Mouse (Mus musculus) layer of hippocampus, adult 8-10 months (tissue): ENCODE measurements around the gene Rwdd2b. TPM values are rescaled to one million over a fixed set of nuclear protein-coding genes. Genes with fewer than 3 reads are reported as not detected.

Experiments
- DNase-seq, 2 experiments: peaks; one replicate each; pipeline ENCODE4 v3.0.0; 2022; ENCODE audit warnings: low spot score in 2 of 2
- total RNA-seq, 4 experiments: library from RNA; stranded (reverse); gene quantifications; 2 replicates each; pipeline ENCODE4 v1.2.4; 2022

The Rwdd2b gene
- 10 to 100 TPM in 2 of 4 experiments, 1 to 10 TPM in 2; 8.7 to 11.8 (median 10.2) TPM for total RNA-seq

DNA sequence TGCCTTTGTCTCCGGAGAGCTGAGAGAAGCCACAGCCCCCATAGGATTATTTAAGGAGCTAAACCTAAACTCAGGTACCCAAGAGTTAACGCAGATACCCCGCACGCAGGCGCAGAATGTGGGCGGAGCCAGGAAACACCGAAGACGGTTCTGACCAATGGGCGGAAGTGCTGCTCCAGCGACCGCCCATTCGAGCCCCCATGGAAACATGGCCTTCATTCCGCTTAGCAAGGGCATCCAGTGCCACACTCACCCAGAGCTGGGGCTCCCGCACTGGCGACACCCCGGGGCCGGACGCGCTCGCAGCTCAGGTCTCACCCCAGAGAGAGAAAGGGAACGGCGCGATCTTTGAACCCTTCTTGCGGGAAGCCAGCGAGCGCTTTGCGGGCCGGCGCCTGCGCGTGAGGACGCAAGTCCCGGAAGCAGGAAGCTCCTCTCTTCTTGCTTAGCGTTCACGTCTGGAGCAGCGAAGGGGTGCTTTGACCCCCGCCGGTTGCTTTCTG is at the start of gene Rwdd2b:
Gene Rwdd2b (minus strand): TSS at position 390 of the 503 bp plus-strand sequence.
- DNase-seq, result peak; percentile 88 to 91

DNA sequence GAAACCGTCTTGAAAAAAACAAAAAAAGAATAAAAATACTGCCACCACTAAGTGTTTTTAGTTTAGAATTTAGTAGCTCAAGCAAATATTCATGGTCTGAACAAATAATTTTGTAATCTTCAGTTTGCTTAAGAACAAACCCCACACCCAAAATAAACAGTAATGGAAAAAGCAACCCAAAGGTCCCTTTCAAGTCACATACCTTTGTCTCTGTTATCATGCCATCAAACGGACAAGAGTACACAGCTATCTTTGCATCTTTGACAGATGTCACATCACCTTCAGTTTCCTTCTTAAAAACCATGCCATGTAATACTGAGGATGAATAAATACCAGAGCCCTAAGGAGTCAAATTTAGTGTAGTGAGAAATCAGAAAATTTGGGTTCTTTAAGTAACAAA is 48.2 kb upstream of the Rwdd2b start:
- no peak for DNase-seq

DNA sequence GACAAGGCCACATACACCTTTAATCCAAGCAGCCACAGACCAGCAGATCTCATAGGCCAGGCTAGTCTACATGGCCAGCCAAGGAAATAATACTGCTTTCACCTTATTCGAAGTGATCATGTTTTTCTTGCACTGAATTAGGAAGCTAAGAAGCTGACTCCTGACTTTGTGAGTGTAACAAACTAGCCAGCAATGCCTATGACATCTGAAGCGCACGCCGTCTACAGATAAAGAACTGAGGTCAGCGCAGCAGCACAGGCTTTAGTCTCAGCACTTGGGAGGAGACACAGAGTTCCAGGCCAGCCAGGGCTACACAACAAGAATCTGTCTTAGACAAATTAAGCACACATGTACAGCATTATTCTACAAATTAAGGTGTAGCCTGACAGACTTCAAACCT is 46.4 kb upstream of the Rwdd2b start:
- DNase-seq, result no peak

DNA sequence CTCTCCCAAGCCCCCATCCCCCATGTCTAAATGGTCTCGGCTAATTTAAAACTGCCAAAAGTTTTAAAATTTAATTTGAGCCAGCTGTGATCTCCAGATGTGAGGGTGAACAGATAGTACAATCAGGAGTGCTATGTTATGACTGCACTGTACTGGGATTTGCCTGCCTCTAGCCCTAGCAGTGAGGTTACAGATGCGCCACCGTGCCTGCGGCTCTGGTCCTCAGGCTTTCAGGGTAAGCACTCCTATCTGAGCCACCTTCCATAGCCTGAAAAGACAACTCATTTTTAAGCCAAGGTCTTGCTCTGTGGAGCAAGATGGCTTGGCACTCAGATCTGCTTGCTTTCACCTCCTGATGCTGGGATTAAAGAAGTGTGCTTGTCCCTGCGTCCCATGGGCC is 44.0 kb upstream of the Rwdd2b start:
- no peak for DNase-seq

DNA sequence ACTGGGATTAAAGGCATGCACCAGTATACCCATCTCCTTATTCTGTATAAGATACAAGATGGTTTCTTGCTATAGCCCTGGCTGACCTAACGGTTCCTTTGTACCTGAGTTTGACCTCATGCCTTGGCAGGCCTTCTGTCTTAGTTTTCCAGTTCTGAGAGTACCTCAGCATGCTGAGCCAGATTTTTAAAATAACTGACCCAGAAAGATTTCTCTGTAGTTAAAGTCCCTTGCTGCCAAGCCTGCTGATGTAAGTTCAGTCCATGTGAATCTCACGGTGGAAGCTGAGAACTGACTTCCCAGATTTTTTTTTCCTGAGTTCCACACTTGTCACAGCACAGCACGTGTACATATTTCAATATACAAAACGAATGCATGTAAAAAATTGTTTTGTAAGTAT is 30.2 kb upstream of the Rwdd2b start:
- no peak for DNase-seq

DNA sequence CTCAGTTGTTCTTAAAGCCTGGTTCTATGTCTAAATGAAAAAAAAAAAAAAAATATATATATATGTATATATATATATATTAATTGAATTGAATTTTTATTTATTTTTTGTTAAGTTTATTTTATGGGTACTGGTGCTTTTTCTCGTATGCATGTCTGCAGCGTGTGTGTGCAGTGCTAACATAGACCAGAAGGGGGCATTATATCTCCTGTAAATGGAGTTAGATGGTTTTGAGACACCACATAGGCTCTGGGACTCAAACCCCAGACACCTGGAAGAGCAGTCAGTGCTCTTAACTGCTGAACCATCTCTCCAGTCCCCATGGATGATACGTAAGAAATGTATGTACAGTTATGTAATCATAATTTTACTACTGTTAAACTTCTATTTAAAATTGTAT is 18.4 kb upstream of the Rwdd2b start:
- DNase-seq, result no peak

DNA sequence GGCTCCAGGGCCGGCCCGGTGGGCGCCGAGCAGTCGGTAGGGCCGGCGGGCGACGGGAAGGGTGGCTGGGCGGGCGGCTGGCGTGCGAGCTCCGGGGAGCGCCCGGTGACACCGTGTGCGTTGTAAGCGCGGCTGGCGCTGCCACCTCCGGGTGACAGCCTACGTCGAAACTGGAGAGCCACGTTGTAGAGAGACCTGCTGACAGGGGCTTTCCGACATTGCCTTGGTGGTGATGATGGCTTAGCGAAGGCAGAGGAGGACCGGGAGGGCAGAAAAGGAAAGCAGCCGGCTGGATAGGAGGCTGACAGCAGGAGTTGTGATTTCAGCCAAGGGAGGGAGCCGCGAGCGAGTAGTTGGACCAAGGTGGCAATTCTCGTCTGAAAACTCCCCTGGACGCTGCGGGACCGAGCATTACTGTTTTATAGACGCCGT is 14.8 kb upstream of the Rwdd2b start:
- DNase-seq, result no peak

DNA sequence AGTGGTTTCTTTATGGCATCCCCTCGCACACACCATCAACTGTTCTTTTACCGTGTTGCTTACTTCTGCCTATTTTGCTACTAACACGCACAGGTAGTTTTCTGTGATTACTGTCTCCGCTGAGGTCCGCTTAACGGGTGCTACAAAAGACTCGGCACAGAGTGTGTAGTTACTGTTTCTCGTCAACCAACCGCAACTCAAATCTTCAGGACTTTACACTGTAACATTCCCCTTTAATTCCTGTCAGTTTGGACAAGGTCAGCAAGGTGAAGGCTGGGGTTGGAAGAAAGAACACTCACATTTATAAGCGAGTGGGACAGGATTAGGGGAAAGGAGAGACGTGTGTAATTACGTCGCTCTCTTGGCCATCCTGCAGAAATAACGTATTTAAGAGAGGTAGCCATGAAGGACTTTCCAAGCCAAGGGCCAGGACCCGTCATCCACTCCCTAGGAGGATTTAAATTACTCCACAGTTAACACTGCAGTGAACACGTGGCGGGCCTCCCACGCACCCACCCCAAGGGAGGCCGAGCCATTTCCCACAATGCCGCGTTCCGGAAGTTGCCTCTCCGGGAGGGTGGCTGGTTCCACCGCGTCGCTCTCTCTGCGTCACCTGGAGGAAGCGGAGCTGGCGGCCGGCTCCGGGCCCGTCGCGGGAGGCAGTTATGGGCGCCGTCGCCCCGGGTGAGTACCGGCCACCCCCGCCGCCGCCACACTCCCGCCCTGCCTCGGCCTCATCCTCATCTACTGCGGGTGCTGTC is 14.2 kb upstream of the Rwdd2b start, which contains the start of gene Usp16:
Gene Usp16 (plus strand): TSS at position 285 of the 761 bp plus-strand sequence.
- peak; percentile 88 to 89 for DNase-seq

DNA sequence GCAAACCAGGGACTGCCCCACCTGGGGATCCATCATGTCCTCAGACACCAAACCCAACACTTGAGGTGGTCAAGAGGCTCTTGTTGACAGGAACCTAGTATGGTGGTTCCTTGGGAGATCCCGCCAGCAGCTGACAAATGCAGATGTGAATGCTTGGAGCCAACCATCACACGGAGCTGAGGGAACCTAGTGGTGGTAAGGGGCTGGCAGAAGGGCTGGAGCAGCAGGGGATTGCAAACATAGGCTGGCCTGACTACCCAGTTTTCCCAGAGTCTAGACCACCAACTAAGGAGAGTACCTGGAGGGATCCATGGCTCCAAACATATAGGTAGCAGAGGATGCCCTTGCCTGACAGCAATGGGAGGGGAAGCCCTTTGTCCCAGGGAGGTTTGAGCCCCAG is 12.9 kb upstream of the Rwdd2b start:
- no peak for DNase-seq

DNA sequence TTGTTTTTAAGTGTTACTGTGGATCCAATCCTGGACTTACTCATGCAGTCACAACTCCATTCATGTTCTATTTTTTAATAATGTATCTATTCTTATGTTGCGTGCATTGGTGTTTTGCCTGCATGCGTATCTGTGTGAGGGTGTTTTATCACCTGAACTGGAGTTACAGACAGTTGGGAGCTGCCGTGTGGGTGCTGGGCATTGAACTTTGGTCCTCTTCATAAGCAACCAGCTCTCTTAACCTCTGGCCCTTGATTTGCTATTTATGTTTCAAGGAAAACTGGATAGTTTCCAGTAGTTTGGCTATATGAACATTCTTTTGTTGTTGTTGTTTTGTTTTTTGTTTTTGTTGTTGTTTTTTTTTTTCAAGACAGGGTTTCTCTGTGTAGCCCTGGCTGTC is 5.2 kb upstream of the Rwdd2b start:
- DNase-seq, result no peak

DNA sequence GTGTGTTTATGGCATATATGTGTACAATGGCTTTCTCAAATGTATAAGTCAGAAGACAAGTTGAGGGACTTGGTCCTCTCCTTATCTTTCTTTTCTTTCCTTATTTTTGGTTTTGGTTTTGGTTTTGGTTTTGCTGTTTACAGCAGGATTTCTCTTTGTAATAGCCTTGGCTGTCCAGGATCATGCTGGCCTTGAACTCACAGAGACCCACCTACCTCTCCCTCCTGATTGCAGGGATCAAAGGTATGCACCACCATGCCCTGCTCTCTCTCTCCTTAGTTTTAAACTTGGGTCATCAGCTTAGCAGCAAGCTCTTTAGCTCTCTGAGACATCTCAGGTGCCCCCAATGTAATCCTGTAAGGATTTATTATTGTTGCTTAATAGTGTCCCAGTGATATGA is 4.7 kb upstream of the Rwdd2b start:
- no peak for DNase-seq

DNA sequence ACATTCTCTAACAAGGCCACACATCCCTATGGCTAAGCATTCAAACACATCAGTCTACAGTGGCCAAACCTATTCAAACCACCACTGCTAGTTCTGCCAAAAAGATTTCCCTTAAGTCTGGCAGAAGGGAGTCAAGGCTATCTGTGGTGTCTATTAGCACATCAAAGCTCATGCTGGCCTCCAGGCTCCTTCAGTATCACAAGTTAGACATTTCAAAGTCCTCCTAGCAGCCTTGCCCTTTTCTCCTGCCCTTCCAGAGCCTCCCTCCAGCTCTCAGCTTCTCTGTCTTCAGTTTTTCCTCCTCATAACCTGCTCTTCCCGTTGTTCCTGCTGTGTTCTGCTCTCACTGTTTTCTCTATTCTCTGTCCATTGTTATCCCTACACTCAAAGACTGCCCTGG is 3.7 kb upstream of the Rwdd2b start:
- no peak for DNase-seq

DNA sequence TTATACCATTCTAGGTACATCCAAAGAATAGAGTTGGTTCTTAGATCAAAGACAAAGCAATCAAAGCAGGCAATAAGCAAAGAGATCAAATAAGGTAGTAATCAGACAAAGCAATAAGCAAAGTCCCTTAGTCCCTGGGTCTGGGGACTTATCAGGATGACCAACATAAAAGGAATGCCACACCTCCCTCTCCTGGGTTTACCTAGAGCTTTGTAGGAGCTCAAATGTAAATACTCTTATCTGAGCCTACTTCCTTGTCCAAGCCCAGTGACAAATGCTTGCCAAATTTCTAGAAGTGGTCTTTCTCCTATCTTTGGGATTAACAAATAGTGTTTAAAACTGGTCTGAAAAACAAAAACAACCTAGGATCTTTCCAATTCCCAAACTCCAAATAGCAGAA is 2.9 kb upstream of the Rwdd2b start:
- DNase-seq, result no peak

DNA sequence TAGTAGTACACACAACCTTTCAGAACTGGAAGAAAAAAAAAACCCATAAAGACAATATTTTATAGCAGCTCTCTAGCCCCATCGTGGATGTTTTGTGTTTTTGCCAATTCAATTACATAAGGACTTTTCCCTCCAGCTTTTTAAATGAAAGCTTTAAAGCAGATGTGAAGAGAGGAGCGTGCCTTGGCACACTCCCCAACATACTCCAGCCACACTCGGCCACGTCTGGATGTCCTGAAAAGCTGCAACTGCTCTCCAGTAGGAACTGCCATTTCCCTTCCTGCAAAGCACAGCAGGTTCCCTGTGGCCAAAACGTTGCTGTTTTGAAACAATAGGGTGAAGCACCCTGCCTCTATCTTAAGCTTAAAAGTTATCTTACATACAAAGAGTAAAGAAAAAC is 1.9 kb upstream of the Rwdd2b start:
- DNase-seq, result no peak

DNA sequence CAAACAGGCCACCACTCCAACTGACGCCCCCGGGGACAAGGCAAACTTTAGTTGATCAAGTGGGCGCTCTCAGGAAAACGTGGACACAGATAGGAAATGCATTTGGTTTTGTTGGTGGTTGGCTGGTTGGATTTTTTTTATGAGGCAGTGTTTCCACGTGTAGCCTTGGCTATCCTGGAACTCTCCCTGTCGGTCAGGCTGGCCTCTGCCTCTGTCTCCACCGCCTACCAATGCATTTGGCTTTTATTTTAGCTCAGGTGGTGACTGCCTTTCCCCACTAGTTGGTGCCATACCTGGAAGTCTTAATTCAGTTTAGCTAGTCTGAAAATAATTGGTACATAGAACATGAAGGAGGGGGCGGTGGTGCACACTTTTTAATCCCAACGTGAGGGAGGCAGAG is 716 bp upstream of the Rwdd2b start:
- no peak for DNase-seq

DNA sequence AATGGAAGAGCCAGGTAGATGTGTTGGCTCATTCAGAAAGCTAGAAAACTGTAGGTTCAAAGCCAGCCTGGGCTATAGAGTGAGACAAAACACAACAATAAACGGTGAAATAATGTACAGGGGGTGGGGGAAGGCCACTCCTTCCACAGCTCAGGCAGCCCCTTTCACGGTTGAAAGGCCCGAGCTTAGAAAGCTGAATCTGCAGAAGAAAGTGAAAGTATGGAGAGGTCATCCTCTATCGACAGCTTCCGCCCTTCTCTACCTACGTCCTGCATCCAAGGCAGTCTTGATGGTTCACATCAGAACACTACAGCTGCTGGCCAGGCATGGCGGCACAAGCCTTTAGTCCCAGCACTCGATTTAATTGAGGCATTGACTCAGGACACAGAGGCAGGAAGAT is 1.7 kb downstream of the Rwdd2b start:
- DNase-seq, result no peak

DNA sequence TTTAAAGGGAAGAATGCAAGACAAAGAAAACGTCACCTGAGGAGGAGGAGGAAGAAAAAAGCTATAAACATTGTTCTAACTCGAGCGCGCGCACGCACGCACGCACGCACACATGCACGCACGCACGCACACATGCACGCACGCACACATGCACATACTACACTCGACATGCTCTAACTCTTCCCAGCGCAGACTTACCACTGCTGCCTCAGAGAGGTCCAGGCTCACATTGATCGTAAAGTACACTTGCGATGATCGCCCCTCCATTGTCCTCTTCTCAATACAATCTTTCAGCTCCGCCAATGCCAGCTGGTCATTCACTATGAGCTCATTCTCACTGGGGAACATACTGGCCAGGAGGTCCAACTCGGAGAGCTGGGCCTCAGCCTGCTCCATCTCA is 3.3 kb downstream of the Rwdd2b start:
- DNase-seq, result no peak

DNA sequence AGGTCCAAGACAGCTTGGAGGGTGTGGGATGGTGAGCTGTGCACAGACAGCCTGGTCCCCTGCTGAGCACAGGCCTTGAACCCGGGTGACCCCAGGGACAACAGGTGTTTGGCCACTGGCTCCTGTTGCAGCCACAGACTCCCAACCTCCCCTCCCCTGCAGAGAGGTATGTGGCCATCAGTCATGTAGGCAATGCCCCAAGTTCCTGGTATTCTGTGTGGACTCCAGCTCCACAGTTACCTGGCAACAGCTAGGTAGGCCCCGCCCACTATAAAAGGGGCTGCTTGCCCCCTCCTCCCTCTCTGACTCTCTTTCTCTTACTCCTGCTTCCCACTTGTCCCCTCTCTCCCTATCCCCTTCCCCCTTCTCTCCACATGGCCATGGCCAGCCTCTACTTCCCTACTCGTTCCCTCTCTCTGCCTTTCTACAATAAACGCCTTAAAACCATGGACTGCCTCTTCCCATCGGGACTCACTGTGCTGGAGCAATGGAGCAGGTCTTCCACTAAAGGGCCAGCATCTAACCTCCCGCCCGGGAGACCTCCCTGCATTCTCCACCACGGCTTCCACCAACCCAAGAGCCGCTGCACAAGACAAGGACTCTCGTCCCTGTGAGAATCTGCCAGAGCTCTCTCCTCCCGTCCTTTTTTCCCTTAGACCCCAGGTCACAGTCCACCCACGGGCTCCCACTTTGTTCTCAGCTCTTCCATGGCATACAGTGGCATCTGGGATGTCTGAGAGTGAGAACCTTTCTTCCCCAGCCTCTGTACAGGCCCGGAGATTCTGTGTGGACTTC is 4.8 kb downstream of the Rwdd2b start:
- DNase-seq, result no peak

DNA sequence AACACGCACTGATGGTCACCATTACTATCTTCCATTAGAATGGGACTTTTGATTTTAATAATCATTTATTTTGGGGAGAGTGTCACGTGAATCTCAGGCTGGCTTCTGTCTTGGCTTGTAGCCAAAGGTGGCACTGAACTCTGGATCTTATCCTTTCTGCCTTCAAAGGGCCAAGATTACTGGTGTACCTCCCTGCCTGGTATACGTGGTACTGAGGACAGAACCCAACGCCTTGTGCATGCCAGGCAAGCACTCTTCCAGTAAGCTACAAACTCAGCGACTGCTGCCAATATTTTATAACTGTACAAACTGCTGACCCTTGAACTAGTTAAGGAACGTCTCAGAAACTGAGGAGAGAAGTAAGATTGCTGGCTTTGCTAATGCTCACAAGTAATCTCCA is 5.4 kb downstream of the Rwdd2b start:
- no peak for DNase-seq

DNA sequence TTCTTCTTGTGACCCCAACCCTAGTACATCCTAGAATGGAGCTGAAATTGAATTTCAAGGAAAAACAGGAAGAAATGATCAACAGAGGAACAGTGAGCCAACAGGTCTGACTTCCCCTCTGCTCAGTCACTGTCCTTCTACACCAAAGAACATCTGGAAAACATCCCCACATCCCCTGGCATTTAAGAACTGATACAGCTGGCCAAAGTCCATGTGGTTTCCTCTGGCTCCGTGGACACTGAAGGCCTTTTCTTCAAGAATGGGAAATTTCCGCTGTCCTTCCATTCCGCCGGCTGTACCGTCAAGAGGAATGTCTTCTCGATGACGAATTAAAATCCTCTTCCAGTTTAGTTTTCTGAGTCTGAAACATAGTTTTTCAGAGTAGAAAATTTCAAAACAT is 6.1 kb downstream of the Rwdd2b start:
- no peak for DNase-seq

DNA sequence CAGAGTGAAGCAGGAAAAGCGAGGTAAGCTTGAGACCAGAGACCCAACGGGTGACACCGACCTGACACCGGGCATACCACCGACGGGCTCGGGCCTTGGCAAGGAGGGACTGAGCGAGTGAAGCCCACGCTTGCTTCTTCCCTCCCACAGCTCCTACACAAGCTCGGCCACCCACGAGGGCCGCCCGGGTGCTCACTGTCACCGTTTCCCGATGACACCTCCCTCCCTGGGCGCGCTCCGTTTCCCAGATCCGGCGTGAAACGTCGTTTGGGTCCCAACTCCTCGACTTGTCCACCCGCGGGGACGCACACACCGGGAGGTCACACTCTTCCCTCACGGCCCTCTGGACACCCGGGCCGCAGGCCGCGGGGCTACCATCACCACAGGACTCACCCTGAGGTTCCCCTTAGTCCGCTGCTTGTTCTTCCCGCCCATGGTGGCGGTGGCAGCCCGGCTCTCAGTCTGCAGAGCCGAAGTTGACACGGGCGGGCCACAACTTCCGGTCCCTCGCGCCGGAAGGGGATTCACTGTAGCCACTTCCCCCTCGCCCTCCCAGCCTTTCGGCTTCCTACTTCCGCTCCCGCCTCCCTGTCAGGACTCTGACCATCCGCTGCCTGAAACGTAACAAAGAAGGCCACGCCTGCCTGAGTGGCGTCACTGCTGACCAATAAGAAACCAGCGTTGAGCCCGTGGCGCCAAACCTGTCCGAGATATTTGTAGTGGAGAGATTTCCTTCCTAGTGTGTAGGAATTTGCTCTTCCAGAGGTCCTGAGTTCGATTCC is 8.1 kb downstream of the Rwdd2b start, which contains the start of gene Ltn1:
Gene Ltn1 (minus strand): TSS at position 580 of the 782 bp plus-strand sequence.
- peak; percentile 98 to 99 for DNase-seq

DNA sequence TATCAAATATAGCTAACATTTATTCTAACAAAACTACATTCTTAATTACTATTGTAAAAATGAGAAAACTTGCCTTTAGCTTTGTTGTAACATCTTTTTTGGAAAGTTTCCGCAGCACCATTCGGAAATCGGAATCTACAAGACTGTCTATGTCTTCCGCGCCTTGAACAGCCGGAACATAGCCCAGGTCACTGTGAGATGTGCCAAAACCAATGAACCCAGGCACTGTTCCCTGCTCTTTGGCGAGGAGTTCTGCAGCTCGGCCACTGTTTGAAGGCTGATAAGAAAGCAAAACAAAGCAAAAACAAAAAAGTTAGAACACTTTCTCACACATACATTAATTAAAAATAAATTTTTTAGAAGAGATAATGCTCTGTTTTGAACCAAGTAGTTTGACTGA is 12.9 kb downstream of the Rwdd2b start:
- no peak for DNase-seq
